Mouse (Mus musculus): ENCODE data around the gene Slc16a8. TPM values are rescaled to one million over a fixed set of nuclear protein-coding genes. Genes with fewer than 3 reads are reported as not detected.
"Not testable (repeated sequence)": the region's sequence is repeated elsewhere in the genome, so short reads cannot be mapped to it uniquely, and the experiment has no call there.

Gene Slc16a8
- polyA plus RNA-seq, 1 experiment from 2014 or later, result 0.46 TPM

GRCm38 (mm10) chr15:79243234-79244042, 11.1 kb downstream of the Slc16a8 start:
- peak; percentile 90 for ATAC-seq (ENCODE audit: insufficient number of reproducible peaks, insufficient read depth, low FRiP score, low TSS enrichment, low read depth)
- WGBS, result 20% methylated on average over 10 of the region's 10 CpGs
- H3K9me3 ChIP-seq, result no peaks in the 10 kb centered on the region
- peaks cover 6% of the 10 kb centered on the region for H3K4me1 ChIP-seq
- 0 out of 2 replicates have a peak overlapping the region, but pooled peaks have one; percentile 33 for H3K27ac ChIP-seq
- peak overlapping the region; percentile 32; the same call in 1 of the 2 replicates for H3K9ac ChIP-seq
- no peaks in the 10 kb centered on the region for H3K27me3 ChIP-seq
- H3K36me3 ChIP-seq, result peaks cover 83% of the 10 kb centered on the region
- H3K4me3 ChIP-seq, result no peak overlapping the region
- no peak overlapping the region for H3K4me2 ChIP-seq

- Histone ChIP-seq H3K9ac (peak overlapping the region; percentile 32; the same call in 1 of the 2 replicates), H3K9me3 (no peaks in the 10 kb centered on the region), H3K27ac (0 out of 2 replicates have a peak overlapping the region, but pooled peaks have one; percentile 11), H3K36me3 (peaks cover 82% of the 10 kb centered on the region), H3K27me3 (no peaks in the 10 kb centered on the region), H3K4me1 (peaks cover 6% of the 10 kb centered on the region), H3K4me3 (no peak overlapping the region), H3K4me2 (no peak overlapping the region)
- WGBS, result 75% methylated on average over 13 of the region's 13 CpGs
- ATAC-seq (ENCODE audit: insufficient number of reproducible peaks, insufficient read depth, low FRiP score, low TSS enrichment, low read depth), result no peak
Measured at GRCm38 (mm10) chr15:79242574-79243233, 11.9 kb downstream of the Slc16a8 start.

- no peak overlapping the region for H3K4me2 ChIP-seq
- H3K36me3 ChIP-seq, result peaks cover 85% of the 10 kb centered on the region
- no peak overlapping the region for H3K4me3 ChIP-seq
- H3K27me3 ChIP-seq, result no peaks in the 10 kb centered on the region
- WGBS, result 84% methylated on average over 6 of the region's 6 CpGs
- no peaks in the 10 kb centered on the region for H3K9me3 ChIP-seq
- no peaks in the 10 kb centered on the region; the same call in 1 of the 2 replicates for H3K4me1 ChIP-seq
- H3K27ac ChIP-seq, result no peak overlapping the region
- ATAC-seq (ENCODE audit: insufficient number of reproducible peaks, insufficient read depth, low FRiP score, low TSS enrichment, low read depth), result no peak
- no peak overlapping the region for H3K9ac ChIP-seq
Measured at GRCm38 (mm10) chr15:79238036-79238435, 16.5 kb downstream of the Slc16a8 start.

GRCm38 (mm10) chr15:79235268-79235667, 19.3 kb downstream of the Slc16a8 start:
- Histone ChIP-seq H3K4me3 (no peak overlapping the region), H3K4me2 (no peak overlapping the region), H3K9ac (no peak overlapping the region), H3K36me3 (peaks cover 79% of the 10 kb centered on the region), H3K4me1 (peaks cover 2% of the 10 kb centered on the region; the same call in 1 of the 2 replicates), H3K27ac (no peak overlapping the region), H3K27me3 (no peaks in the 10 kb centered on the region), H3K9me3 (no peaks in the 10 kb centered on the region)
- no peak for ATAC-seq (ENCODE audit: insufficient number of reproducible peaks, insufficient read depth, low FRiP score, low TSS enrichment, low read depth)
- 88% methylated on average over 9 of the region's 9 CpGs for WGBS

- H3K27ac ChIP-seq, result peak within 1 kb of the TSS; percentile 97
- H3K27me3 ChIP-seq, result no peaks in the 10 kb centered on the region
- WGBS, result under 1% methylated on average over 51 of the region's 51 CpGs
Measured at GRCm38 (mm10) chr15:79229058-79229821, 25.3 kb downstream of the Slc16a8 start, which contains the start of the genes Pick1 and Gm49486. Pick1 (plus strand) TSS chr15:79229173. Gm49486 (plus strand) TSS chr15:79229391.

GRCm38 (mm10) chr15:79225780-79226179, 28.8 kb downstream of the Slc16a8 start:
- not testable (repeated sequence) for H3K9me3 ChIP-seq; H3K27ac ChIP-seq; H3K4me2 ChIP-seq; H3K27me3 ChIP-seq; H3K4me3 ChIP-seq; H3K36me3 ChIP-seq; ATAC-seq (ENCODE audit: insufficient number of reproducible peaks, insufficient read depth, low FRiP score, low TSS enrichment, low read depth); H3K9ac ChIP-seq
- H3K4me1 ChIP-seq, result peaks cover 20% of the 10 kb centered on the region
- 65% methylated on average over 2 of the region's 2 CpGs for WGBS

More at GRCm38 (mm10) chr15:79229058-79229821, 25.3 kb downstream of the Slc16a8 start, which contains the start of the genes Pick1 and Gm49486:
- peak; percentile 78 for ATAC-seq (ENCODE audit: insufficient number of reproducible peaks, insufficient read depth, low FRiP score, low TSS enrichment, low read depth)
- peaks cover 16% of the 10 kb centered on the region for H3K4me1 ChIP-seq
- no peaks in the 10 kb centered on the region for H3K9me3 ChIP-seq
- peak within 1 kb of the TSS; percentile 90 for H3K9ac ChIP-seq
- H3K4me2 ChIP-seq, result peak within 1 kb of the TSS; percentile 97
- peak within 1 kb of the TSS; percentile 88 for H3K4me3 ChIP-seq
- H3K36me3 ChIP-seq, result peaks cover 23% of the 10 kb centered on the region

GRCm38 (mm10) chr15:79224685-79225084, 29.9 kb downstream of the Slc16a8 start:
- Histone ChIP-seq H3K9me3 (no peaks in the 10 kb centered on the region), H3K27ac (no peak overlapping the region), H3K4me1 (peaks cover 13% of the 10 kb centered on the region), H3K27me3 (no peaks in the 10 kb centered on the region), H3K4me3 (no peak overlapping the region), H3K9ac (no peak overlapping the region), H3K36me3 (no peaks in the 10 kb centered on the region), H3K4me2 (no peak overlapping the region)
- 9% methylated on average over 5 of the region's 5 CpGs for WGBS
- peak; percentile 57; the same call in 1 of the 2 replicates for ATAC-seq (ENCODE audit: insufficient number of reproducible peaks, insufficient read depth, low FRiP score, low TSS enrichment, low read depth)

GRCm38 (mm10) chr15:79223641-79224040, 30.9 kb downstream of the Slc16a8 start:
- H3K4me3 ChIP-seq, result no peak overlapping the region
- no peaks in the 10 kb centered on the region for H3K27me3 ChIP-seq
- H3K4me1 ChIP-seq, result peaks cover 10% of the 10 kb centered on the region
- no peaks in the 10 kb centered on the region for H3K9me3 ChIP-seq
- no peak overlapping the region for H3K27ac ChIP-seq
- no peak overlapping the region for H3K9ac ChIP-seq
- no peak for ATAC-seq (ENCODE audit: insufficient number of reproducible peaks, insufficient read depth, low FRiP score, low TSS enrichment, low read depth)
- 7% methylated on average over 5 of the region's 5 CpGs for WGBS
- no peak overlapping the region for H3K4me2 ChIP-seq
- no peaks in the 10 kb centered on the region for H3K36me3 ChIP-seq

- Histone ChIP-seq H3K4me3 (no peak overlapping the region), H3K9ac (no peak overlapping the region; the same call in 1 of the 2 replicates), H3K36me3 (no peaks in the 10 kb centered on the region), H3K27ac (no peak overlapping the region), H3K4me1 (peaks cover 6% of the 10 kb centered on the region), H3K27me3 (no peaks in the 10 kb centered on the region), H3K4me2 (no peak overlapping the region), H3K9me3 (no peaks in the 10 kb centered on the region)
- ATAC-seq (ENCODE audit: insufficient number of reproducible peaks, insufficient read depth, low FRiP score, low TSS enrichment, low read depth), result no peak
- WGBS, result 4% methylated on average over 1 of the region's 1 CpGs
Measured at GRCm38 (mm10) chr15:79219572-79219971, 35.0 kb downstream of the Slc16a8 start.

GRCm38 (mm10) chr15:79216191-79216590, 38.4 kb downstream of the Slc16a8 start:
- no peak; the same call in 1 of the 2 replicates for ATAC-seq (ENCODE audit: insufficient number of reproducible peaks, insufficient read depth, low FRiP score, low TSS enrichment, low read depth)
- H3K36me3 ChIP-seq, result no peaks in the 10 kb centered on the region
- no peak overlapping the region for H3K4me2 ChIP-seq
- H3K4me1 ChIP-seq, result peaks cover 5% of the 10 kb centered on the region
- H3K4me3 ChIP-seq, result no peak overlapping the region
- no peaks in the 10 kb centered on the region for H3K27me3 ChIP-seq
- 71% methylated on average over 3 of the region's 3 CpGs for WGBS
- H3K9me3 ChIP-seq, result no peaks in the 10 kb centered on the region
- H3K27ac ChIP-seq, result no peak overlapping the region
- H3K9ac ChIP-seq, result no peak overlapping the region; the same call in 1 of the 2 replicates

- Histone ChIP-seq H3K4me2 (no peak overlapping the region), H3K27me3 (no peaks in the 10 kb centered on the region), H3K4me1 (peaks cover 5% of the 10 kb centered on the region), H3K27ac (0 out of 2 replicates have a peak overlapping the region, but pooled peaks have one; percentile 29), H3K4me3 (no peak overlapping the region), H3K9me3 (no peaks in the 10 kb centered on the region), H3K9ac (no peak overlapping the region), H3K36me3 (no peaks in the 10 kb centered on the region)
- no peak for ATAC-seq (ENCODE audit: insufficient number of reproducible peaks, insufficient read depth, low FRiP score, low TSS enrichment, low read depth)
- WGBS, result 69% methylated on average over 6 of the region's 6 CpGs
Measured at GRCm38 (mm10) chr15:79213591-79213990, 41.0 kb downstream of the Slc16a8 start.

Data from embryonic facial prominence, embryonic 13.5 days (tissue).